Mouse (Mus musculus) heart, postnatal 0 days (tissue): ENCODE measurements at regions not wholly inside any gene's neighbourhood (a gene's known extent, or its start where the extent isn't known, plus 50 kb on each side); places are given as distances from the start of the nearest gene placed in this dataset.

Source experiments
- CTCF ChIP-seq: IDR thresholded peaks from 2 replicates; pipeline ENCODE4 v1.5.1; 2016; ENCODE audit warnings: antibody characterized with exemption, control low read depth, low read depth
- EP300 ChIP-seq: IDR thresholded peaks from 2 replicates; pipeline ENCODE4 v1.6.1; 2016; ENCODE audit warnings: antibody characterized with exemption, low read depth

DNA sequence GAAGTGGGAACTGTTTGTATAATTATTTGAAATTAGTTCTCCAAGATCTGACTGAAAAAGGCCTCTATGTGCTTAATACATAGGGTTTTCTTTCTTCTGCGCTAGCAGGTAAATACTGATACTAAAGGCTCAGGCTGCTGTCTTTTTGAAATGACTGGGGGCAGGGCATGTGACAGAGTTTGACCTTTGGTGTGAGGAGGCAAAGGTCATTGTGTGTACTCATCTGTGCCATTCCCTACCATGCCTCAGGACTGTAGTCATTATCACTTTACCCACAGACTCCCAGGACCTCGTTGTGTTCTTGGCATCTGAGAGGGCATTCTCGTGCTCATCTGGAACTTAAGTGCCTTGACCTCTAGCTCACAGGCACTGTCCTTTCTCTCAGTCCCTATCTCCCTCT lies 88.5 kb downstream of the Sox1 start:
- TF ChIP-seq EP300: no peak
- no peak for TF ChIP-seq CTCF
